Mouse (Mus musculus): Measurements from ENCODE around the gene Olfr568. TPM values are rescaled to one million over a fixed set of nuclear protein-coding genes. Genes with fewer than 3 reads are reported as not detected.

Olfr568 gene
- not detected for total RNA-seq (2021)
- long read RNA-seq, experiment 1 = 0 reads
- long read RNA-seq, experiment 2 = 0 reads

- intact Hi-C loops (cut with DNase I) = no loop called here
- no peak for DNase-seq (ENCODE audit: low spot score in 2 of 2)
Observed at GRCm38 (mm10) chr7:102876822-102877221, at the start of gene Olfr568. Gene Olfr568 (plus strand): TSS chr7:102877122.

DNA sequence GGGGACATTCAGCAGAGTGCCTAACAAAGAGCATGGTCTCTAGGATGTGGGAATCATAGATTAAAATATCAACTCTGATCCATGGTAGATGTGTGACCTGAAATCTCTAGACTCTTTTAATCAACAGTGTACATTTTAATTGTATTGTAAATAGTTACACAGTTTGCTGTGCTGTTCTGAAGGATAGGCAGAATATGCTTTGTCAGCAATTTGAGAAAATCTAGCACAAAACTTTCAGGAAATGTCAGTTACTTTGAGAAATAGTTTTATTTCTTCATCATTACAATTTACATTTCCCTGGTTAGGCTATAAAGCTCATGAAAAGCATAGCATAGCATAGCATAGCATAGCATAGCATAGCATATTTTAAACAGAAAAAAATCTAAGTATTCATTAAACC, 21.1 kb upstream of the Olfr568 start:
- intact Hi-C loops (cut with DNase I) = no loop called here
- DNase-seq (ENCODE audit: low spot score in 2 of 2) = no peak

- intact Hi-C loops (cut with DNase I) = no loop called here
- DNase-seq (ENCODE audit: low spot score in 2 of 2) = no peak
Observed at GRCm38 (mm10) chr7:102858665-102859064, 18.3 kb upstream of the Olfr568 start, which contains the start of gene Olfr566. Gene Olfr566 (minus strand): TSS chr7:102858765.

DNA sequence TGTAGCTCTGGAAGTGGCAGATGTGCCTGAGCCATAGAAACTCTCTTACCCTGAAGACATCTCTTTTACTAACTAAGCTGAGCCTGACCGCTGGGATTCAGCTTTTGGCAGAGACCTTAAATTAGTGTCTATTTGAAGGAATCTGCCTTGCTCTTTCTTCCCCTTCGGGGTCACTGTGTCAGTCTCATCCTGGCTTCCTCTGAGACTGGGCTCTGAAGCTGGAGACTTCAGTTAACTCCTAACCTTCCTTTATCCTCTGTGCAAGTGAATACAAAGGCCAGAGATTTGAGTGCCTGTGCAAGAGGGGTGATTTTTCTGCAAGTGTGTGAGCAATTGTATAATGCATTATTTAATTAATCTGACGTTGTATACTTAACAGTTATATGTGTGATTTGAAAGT, 13.9 kb downstream of the Olfr568 start, which contains the start of gene Olfr569:
TSS of gene Olfr569 (minus strand) at position 101 of the 400 bp plus-strand sequence.
- intact Hi-C loops (cut with DNase I) = no loop called here
- DNase-seq (ENCODE audit: low spot score in 2 of 2) = no peak

DNA sequence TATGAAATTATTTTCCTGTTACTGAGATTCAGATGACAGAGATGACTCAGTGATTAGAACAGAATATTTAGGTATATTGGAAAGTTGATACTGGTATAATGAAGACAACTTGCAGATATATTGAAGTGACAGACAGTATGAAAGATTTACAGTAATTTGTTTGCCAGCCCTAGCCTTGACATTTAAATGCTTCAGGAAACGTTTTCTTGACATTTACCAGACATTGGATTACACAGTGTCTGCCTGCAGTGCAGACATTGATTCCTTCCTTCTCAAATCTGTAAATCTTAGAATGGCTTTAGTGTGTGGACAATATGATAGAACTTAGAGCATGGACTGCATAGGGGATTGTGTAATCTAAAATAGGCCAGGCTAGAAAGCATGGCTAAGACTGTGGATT, 38.3 kb downstream of the Olfr568 start:
- DNase-seq (ENCODE audit: low spot score in 2 of 2) = no peak
- intact Hi-C loops (cut with DNase I) = no loop called here

DNA sequence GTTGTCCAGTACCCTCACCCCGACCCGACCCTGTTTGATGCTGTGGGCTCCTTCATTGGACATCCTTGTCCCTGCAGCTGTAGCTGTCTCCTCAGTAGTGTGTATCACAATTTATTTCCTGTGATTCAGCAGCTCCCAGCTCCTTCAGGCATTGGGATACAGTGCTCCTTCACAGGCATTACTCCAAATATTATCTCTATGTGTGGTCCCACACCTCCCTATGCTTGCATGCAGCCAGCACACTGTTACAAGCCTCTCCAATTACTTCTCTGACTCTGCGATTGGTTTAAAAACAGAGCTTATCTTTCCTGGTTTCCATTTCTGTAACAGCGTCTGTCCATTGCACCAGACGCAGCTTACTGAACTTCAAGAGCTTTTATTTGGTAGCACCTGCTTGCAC, 39.5 kb downstream of the Olfr568 start:
- DNase-seq (ENCODE audit: low spot score in 2 of 2) = no peak
- intact Hi-C loops (cut with DNase I) = no loop called here

DNA sequence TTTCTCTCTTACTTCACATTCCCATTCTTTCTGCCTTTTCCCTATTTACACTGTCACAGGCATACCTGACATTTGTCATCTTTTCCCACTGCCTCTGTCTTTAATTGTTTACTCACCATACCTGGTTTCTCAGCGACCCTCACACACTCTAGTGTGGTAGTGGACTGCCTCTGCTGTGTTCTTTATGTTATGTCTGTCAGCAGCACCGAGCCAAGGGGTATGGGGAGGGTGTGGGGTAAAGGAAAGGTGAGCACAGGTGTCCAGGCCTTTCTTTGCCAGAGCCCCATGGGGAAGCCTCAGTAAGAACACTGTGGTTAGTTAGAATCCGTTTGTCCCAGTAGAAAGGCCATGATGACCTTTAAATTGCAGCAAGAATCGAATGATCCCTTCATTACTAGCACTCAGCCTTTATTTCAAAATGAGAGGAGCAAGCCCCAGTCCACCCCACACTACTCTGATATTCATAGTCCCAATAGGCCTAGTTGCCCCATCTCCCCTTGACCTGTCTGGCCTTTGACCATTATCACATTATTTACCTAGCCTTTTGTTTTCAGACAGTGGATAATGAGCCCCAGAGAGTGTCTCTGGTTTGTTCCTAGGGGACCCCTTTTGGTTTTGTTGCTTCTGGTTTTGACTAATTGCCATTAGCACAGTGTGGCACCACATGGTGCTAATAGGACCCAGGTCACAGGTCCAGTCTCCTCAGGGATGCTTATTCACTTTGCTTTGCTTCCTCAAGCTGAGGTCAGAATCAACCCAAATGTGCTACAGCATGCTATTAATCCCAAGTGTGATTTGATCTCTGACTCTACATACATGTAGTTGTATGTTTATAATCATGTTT, 40.3 kb downstream of the Olfr568 start, which contains the start of gene Olfr571:
TSS of gene Olfr571 (minus strand) at position 505 of the 844 bp plus-strand sequence.
- intact Hi-C loops (cut with DNase I) = no loop called here
- no peak for DNase-seq (ENCODE audit: low spot score in 2 of 2)

GRCm38 (mm10) chr7:102919632-102920031, 42.7 kb downstream of the Olfr568 start:
- intact Hi-C loops (cut with DNase I) = loop anchor here (2.0 kb wide), 3 partner anchors 225 to 407 kb away; partner anchors contain the start of genes Olfr556 and Olfr557
- peak; percentile 7 to 50 for DNase-seq (ENCODE audit: low spot score in 2 of 2)

- intact Hi-C loops (cut with DNase I) = no loop called here
- DNase-seq (ENCODE audit: low spot score in 2 of 2) = no peak
Observed at GRCm38 (mm10) chr7:102924109-102924508, 47.2 kb downstream of the Olfr568 start, which contains the start of gene Olfr572. Gene Olfr572 (plus strand): TSS chr7:102924409.

GRCm38 (mm10) chr7:102927105-102927504, 50.2 kb downstream of the Olfr568 start:
- no peak for DNase-seq (ENCODE audit: low spot score in 2 of 2)
- intact Hi-C loops (cut with DNase I) = no loop called here

Other genes with a start within 250 kb of the Olfr568 start
- not detected for gene Olfr554, start 238.7 kb upstream of the Olfr568 start, total RNA-seq (2021)
- gene Olfr555, start 218.3 kb upstream of the Olfr568 start, total RNA-seq (2021) = not detected
- gene Olfr556, start 212.2 kb upstream of the Olfr568 start, total RNA-seq (2021) = under 1 TPM in 1 of 2 experiments, not detected in 1; 0.13 TPM
- 1 to 10 TPM; 3.5 to 4.0 TPM for gene Trim68, start 189.8 kb upstream of the Olfr568 start, total RNA-seq (2021)
- under 1 TPM in 1 of 2 experiments, not detected in 1; 0.13 TPM for gene Olfr557, start 181.2 kb upstream of the Olfr568 start, total RNA-seq (2021)
- under 1 TPM; 0.25 to 0.66 TPM for gene Olfr558, start 174.9 kb upstream of the Olfr568 start, total RNA-seq (2021)
- not detected for gene Olfr33, start 158.1 kb upstream of the Olfr568 start, total RNA-seq (2021)
- not detected for gene Olfr559, start 149.6 kb upstream of the Olfr568 start, total RNA-seq (2021)
- under 1 TPM in 1 of 2 experiments, not detected in 1; 0.17 TPM for gene Olfr560, start 117.8 kb upstream of the Olfr568 start, total RNA-seq (2021)
- under 1 TPM; 0.59 to 0.77 TPM for gene Olfr78, start 117.7 kb upstream of the Olfr568 start, total RNA-seq (2021)
- not detected for gene Olfr561, start 105.9 kb upstream of the Olfr568 start, total RNA-seq (2021)
- gene Olfr564, start 73.6 kb upstream of the Olfr568 start, total RNA-seq (2021) = under 1 TPM in 1 of 2 experiments, not detected in 1; 0.36 TPM
- not detected for gene Olfr566, start 18.4 kb upstream of the Olfr568 start, total RNA-seq (2021)
- not detected for gene Olfr569, start 13.8 kb downstream of the Olfr568 start, total RNA-seq (2021)
- gene Olfr570, start 17.5 kb downstream of the Olfr568 start, total RNA-seq (2021) = not detected
- gene Olfr571, start 40.4 kb downstream of the Olfr568 start, total RNA-seq (2021) = not detected
- not detected for gene Olfr572, start 47.3 kb downstream of the Olfr568 start, total RNA-seq (2021)
- not detected for gene Olfr573-ps1, start 65.5 kb downstream of the Olfr568 start, total RNA-seq (2021)
- gene Olfr574, start 71.3 kb downstream of the Olfr568 start, total RNA-seq (2021) = not detected
- gene Olfr575, start 81.7 kb downstream of the Olfr568 start, total RNA-seq (2021) = not detected
- gene Olfr576, start 85.5 kb downstream of the Olfr568 start, total RNA-seq (2021) = not detected
- gene Olfr577, start 98.8 kb downstream of the Olfr568 start, total RNA-seq (2021) = not detected
- not detected for gene Olfr578, start 112.2 kb downstream of the Olfr568 start, total RNA-seq (2021)
- not detected for gene Olfr582, start 160.9 kb downstream of the Olfr568 start, total RNA-seq (2021)
- gene Olfr583, start 174.2 kb downstream of the Olfr568 start, total RNA-seq (2021) = not detected
- gene Olfr584, start 204.8 kb downstream of the Olfr568 start, total RNA-seq (2021) = not detected
- not detected for gene Olfr585, start 220.6 kb downstream of the Olfr568 start, total RNA-seq (2021)
- not detected for gene Olfr586, start 248.5 kb downstream of the Olfr568 start, total RNA-seq (2021)